Mouse (Mus musculus) bone marrow, adult 2 months (tissue): ENCODE measurements around the gene Alk.

Experiments
- CTCF ChIP-seq: fragments of 200-500 bp; IDR thresholded peaks from 2 replicates; pipeline ENCODE4 v1.5.1; 2011; ENCODE audit warnings: low read length, control low read depth; ENCODE audit not compliant: control insufficient read depth, insufficient read depth
- POLR2A ChIP-seq: fragments of 200-500 bp; IDR thresholded peaks from 2 replicates; pipeline ENCODE4 v1.6.1; 2011; ENCODE audit warnings: low read depth, mild to moderate bottlenecking, control low read depth, low read length, borderline replicate concordance; ENCODE audit not compliant: control insufficient read depth

- TF ChIP-seq POLR2A (no peak), CTCF (no peak)
These were observed 99.2 kb downstream of the Alk start for GRCm38 (mm10) chr17:72505213-72505612.
